Mouse (Mus musculus): Measurements from ENCODE around the gene Zmym3. TPM values are rescaled to one million over a fixed set of nuclear protein-coding genes. Genes with fewer than 3 reads are reported as not detected.
A peak's percentile ranks its signal among the peaks of the same experiment; 100 is the strongest.

Gene Zmym3
- polyA plus RNA-seq, 1 experiment from 2014 or later, result 44.4 TPM

DNA sequence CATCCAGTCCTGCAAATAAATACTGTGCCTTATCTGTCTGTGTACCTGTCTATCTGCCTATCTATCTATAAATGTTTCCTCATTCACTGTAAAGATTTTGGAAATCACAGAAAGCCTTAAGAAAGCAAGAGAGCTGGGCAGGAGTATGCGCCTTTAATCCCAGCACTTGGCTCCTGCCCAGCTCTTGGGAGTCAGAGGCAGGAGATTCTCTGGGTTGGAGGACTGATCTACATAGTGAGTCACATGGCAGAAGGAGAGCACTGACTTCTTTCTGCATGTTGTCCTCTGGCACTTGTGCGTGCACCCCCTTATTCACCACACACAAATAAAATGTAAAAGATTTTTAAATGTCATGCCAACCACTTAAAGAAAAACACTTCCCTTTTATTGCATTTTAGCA, 2.8 kb upstream of the Zmym3 start:
- Histone ChIP-seq H3K4me1 (ENCODE audit: control insufficient read depth, insufficient read depth, low read length) (peaks cover 2% of the 10 kb centered on the region; the same call in 1 of the 2 replicates), H3K4me2 (ENCODE audit: low read length) (no peak overlapping the region), H3K9me3 (replicated peaks; ENCODE audit: control insufficient read depth, low read length) (no peaks in the 10 kb centered on the region), H3K4me3 (ENCODE audit: low read depth, low read length) (no peak overlapping the region), H3K36me3 (ENCODE audit: control insufficient read depth, insufficient read depth, low read length) (no peaks in the 10 kb centered on the region), H3K9ac (ENCODE audit: low read length) (no peak overlapping the region), H3K27ac (ENCODE audit: low read depth, low read length) (no peak overlapping the region), H3K27me3 (replicated peaks; ENCODE audit: control insufficient read depth, insufficient read depth, low read length) (no peaks in the 10 kb centered on the region)
- DNase-seq (ENCODE audit: low spot score) (no peak), ATAC-seq (no peak)
- 87% methylated on average over 2 of the region's 2 CpGs for WGBS

DNA sequence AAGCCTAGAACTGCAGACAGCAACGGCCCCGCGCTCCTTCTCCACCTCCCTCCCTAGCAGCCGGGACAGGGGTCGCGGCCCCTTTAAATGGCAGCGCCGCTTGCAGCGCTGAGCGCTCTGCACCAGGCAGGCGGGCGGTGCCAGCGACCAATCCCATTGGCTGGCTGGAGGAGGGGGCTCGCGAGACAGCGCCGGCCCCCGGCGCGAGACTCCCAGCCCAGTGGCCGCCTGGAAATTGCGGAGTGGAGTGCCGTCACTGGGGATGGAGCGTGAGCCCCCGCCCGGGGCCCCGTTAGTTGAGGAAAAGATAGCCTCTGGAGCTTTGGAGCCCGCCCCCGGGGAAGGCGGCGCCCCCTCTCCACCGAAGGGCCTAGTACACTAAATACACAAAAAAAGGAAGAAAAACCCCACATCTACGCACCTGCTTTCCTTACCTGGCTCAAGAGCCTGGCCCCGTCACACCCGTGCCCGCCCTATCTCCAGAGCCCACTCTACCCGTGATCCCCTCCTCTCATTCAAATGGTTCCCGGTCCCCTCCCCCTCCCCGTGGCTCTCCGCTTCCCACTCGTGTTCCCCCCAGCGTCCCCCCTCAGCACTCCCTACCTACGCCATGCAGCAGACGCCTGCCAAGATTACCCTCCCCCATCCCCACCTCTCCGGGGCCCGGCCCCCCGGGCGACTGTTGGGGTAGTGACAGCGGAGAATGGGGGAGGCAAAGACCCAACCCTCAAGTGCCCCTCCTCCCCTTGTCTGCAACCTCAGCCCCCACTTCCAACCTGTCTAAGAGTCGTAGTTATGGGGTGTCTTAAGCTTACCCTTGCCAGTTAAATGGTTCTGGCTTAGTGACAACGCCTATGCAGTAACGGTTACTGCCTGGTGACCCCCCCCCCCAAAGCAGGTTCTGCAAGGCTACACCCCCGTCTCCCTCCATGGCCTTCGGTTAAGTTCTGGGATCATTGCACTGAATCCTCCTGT, 637 bp downstream of the Zmym3 start:
- WGBS, result 35% methylated on average over 50 of the region's 54 CpGs
- H3K9ac ChIP-seq (ENCODE audit: low read length), result peak overlapping the region; percentile 68
- peak overlapping the region; percentile 71 for H3K27ac ChIP-seq (ENCODE audit: low read depth, low read length)
- peak overlapping the region; percentile 50 for H3K4me3 ChIP-seq (ENCODE audit: low read depth, low read length)
- H3K4me1 ChIP-seq (ENCODE audit: control insufficient read depth, insufficient read depth, low read length), result peaks cover 2% of the 10 kb centered on the region; the same call in 1 of the 2 replicates
- 0 out of 2 replicates have a peak, but pooled peaks cover 6% of the 10 kb centered on the region for H3K36me3 ChIP-seq (ENCODE audit: control insufficient read depth, insufficient read depth, low read length)
- no peaks in the 10 kb centered on the region for H3K9me3 ChIP-seq (replicated peaks; ENCODE audit: control insufficient read depth, low read length)
- peak; percentile 94 for DNase-seq (ENCODE audit: low spot score)
- no peaks in the 10 kb centered on the region for H3K27me3 ChIP-seq (replicated peaks; ENCODE audit: control insufficient read depth, insufficient read depth, low read length)
- H3K4me2 ChIP-seq (ENCODE audit: low read length), result peak overlapping the region; percentile 58
- peak; percentile 98 for ATAC-seq

DNA sequence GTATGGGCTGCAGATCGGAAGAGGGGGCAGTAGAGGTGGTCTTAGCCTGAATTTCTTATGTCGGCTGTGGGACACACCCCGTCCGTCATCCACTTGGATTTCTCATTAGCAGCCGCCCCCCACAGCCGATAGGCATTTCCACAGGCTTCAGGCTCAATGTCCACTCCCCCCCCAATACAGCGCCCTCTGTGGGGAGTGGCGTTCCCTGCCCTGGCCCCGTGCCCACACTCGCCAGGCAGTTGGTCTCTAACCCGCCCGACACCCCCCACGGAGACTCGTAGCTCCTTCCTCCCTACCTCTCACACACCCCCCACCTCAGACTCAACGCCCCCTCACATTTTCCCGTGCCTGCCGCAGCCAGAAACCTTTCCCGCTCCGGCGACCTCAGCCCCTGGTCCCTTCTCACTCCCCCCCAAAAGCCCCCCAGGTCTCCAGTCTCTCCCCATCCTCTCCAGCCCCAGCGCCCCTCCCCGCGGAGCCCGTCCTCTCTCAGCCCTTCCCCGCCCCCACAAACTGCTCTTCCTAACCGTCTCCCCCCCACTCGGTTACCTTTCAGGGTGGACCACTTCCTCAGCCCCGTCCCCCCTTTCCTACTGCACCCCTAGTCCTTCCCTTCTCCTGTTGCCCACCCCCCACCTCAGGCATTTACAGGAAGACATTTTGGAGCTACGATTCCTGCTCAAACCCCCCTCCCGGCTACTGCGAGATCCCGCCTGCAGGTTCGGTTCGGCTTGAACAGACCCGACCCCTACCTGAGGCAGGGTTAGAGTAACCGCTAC, 1.5 kb downstream of the Zmym3 start:
- H3K27me3 ChIP-seq (replicated peaks; ENCODE audit: control insufficient read depth, insufficient read depth, low read length), result no peaks in the 10 kb centered on the region
- DNase-seq (ENCODE audit: low spot score), result peak; percentile 38
- H3K4me3 ChIP-seq (ENCODE audit: low read depth, low read length), result peak overlapping the region; percentile 50
- peaks cover 2% of the 10 kb centered on the region; the same call in 1 of the 2 replicates for H3K4me1 ChIP-seq (ENCODE audit: control insufficient read depth, insufficient read depth, low read length)
- peaks cover 11% of the 10 kb centered on the region; the same call in 1 of the 2 replicates for H3K36me3 ChIP-seq (ENCODE audit: control insufficient read depth, insufficient read depth, low read length)
- peak overlapping the region; percentile 66; the same call in 1 of the 2 replicates for H3K27ac ChIP-seq (ENCODE audit: low read depth, low read length)
- H3K4me2 ChIP-seq (ENCODE audit: low read length), result peak overlapping the region; percentile 58
- ATAC-seq, result peak; percentile 50
- peak overlapping the region; percentile 68 for H3K9ac ChIP-seq (ENCODE audit: low read length)
- no peaks in the 10 kb centered on the region for H3K9me3 ChIP-seq (replicated peaks; ENCODE audit: control insufficient read depth, low read length)
- 39% methylated on average over 32 of the region's 36 CpGs for WGBS

- no peaks in the 10 kb centered on the region for H3K9me3 ChIP-seq (replicated peaks; ENCODE audit: control insufficient read depth, low read length)
- WGBS, result 26% methylated on average over 11 of the region's 11 CpGs
- no peak for DNase-seq (ENCODE audit: low spot score)
- no peak overlapping the region for H3K27ac ChIP-seq (ENCODE audit: low read depth, low read length)
- H3K36me3 ChIP-seq (ENCODE audit: control insufficient read depth, insufficient read depth, low read length), result no peaks in the 10 kb centered on the region
- no peak overlapping the region for H3K4me2 ChIP-seq (ENCODE audit: low read length)
- ATAC-seq, result no peak
- H3K4me3 ChIP-seq (ENCODE audit: low read depth, low read length), result no peak overlapping the region
- H3K27me3 ChIP-seq (replicated peaks; ENCODE audit: control insufficient read depth, insufficient read depth, low read length), result peaks cover 4% of the 10 kb centered on the region; the same call in 1 of the 2 replicates
- no peak overlapping the region for H3K9ac ChIP-seq (ENCODE audit: low read length)
- no peaks in the 10 kb centered on the region for H3K4me1 ChIP-seq (ENCODE audit: control insufficient read depth, insufficient read depth, low read length)
These were observed 24.2 kb downstream of the Zmym3 start for GRCm38 (mm10) chrX:101396459-101396858.

GRCm38 (mm10) chrX:101394341-101394740, 26.3 kb downstream of the Zmym3 start:
- WGBS, result 75% methylated on average over 2 of the region's 2 CpGs

DNA sequence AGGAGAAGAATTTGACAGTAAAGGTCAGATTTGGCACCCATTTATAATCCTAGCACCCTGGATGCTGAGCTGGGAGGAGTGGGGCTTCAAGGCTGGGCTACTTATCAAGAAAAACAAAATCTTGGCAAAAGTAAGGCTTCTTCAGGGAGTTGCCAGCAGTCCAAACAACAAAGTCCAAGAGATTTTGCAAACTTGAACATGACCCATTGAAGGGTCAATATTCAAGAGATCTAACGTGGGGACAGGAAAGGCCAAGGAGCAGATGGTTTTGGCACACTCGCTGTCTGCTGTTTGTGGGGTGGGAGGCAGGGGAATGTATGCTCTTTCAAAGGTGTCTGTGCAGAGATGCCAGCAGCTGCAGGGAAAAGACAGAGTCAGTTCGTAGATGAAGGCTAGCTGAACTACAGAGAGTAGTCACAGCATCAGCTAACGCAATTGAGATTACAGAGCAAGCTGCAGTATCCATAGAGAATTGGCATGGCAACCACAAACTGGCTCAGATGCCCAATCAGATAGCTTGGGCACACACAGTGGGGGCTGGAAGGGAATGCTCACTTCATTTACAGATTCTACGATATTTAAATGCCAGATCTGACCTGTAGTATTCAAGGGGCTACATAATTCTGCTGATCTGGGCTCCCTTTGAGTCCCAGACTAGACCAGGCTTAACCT, 31.6 kb downstream of the Zmym3 start:
- no peaks in the 10 kb centered on the region for H3K36me3 ChIP-seq (ENCODE audit: control insufficient read depth, insufficient read depth, low read length)
- DNase-seq (ENCODE audit: low spot score) (peak; percentile 29), ATAC-seq (peak; percentile 68; the same call in 1 of the 2 replicates)
- no peaks in the 10 kb centered on the region for H3K9me3 ChIP-seq (replicated peaks; ENCODE audit: control insufficient read depth, low read length)
- H3K9ac ChIP-seq (ENCODE audit: low read length), result no peak overlapping the region
- no peak overlapping the region for H3K4me2 ChIP-seq (ENCODE audit: low read length)
- no peak overlapping the region for H3K4me3 ChIP-seq (ENCODE audit: low read depth, low read length)
- H3K27ac ChIP-seq (ENCODE audit: low read depth, low read length), result no peak overlapping the region; the same call in 1 of the 2 replicates
- WGBS, result 63% methylated on average over 5 of the region's 5 CpGs
- no peaks in the 10 kb centered on the region for H3K4me1 ChIP-seq (ENCODE audit: control insufficient read depth, insufficient read depth, low read length)
- H3K27me3 ChIP-seq (replicated peaks; ENCODE audit: control insufficient read depth, insufficient read depth, low read length), result 0 out of 2 replicates have a peak, but pooled peaks cover 3% of the 10 kb centered on the region

More at GRCm38 (mm10) chrX:101394341-101394740, 26.3 kb downstream of the Zmym3 start:
- ATAC-seq, result no peak
- no peak overlapping the region for H3K9ac ChIP-seq (ENCODE audit: low read length)
- H3K9me3 ChIP-seq (replicated peaks; ENCODE audit: control insufficient read depth, low read length), result no peaks in the 10 kb centered on the region
- no peak overlapping the region for H3K4me3 ChIP-seq (ENCODE audit: low read depth, low read length)
- no peaks in the 10 kb centered on the region for H3K4me1 ChIP-seq (ENCODE audit: control insufficient read depth, insufficient read depth, low read length)
- no peak overlapping the region for H3K4me2 ChIP-seq (ENCODE audit: low read length)
- H3K36me3 ChIP-seq (ENCODE audit: control insufficient read depth, insufficient read depth, low read length), result no peaks in the 10 kb centered on the region
- no peak for DNase-seq (ENCODE audit: low spot score)
- H3K27me3 ChIP-seq (replicated peaks; ENCODE audit: control insufficient read depth, insufficient read depth, low read length), result peaks cover 4% of the 10 kb centered on the region; the same call in 1 of the 2 replicates
- no peak overlapping the region for H3K27ac ChIP-seq (ENCODE audit: low read depth, low read length)

- Histone ChIP-seq H3K9me3 (replicated peaks; ENCODE audit: control insufficient read depth, low read length) (no peaks in the 10 kb centered on the region), H3K4me3 (ENCODE audit: low read depth, low read length) (no peak overlapping the region), H3K27me3 (replicated peaks; ENCODE audit: control insufficient read depth, insufficient read depth, low read length) (0 out of 2 replicates have a peak, but pooled peaks cover 14% of the 10 kb centered on the region), H3K36me3 (ENCODE audit: control insufficient read depth, insufficient read depth, low read length) (no peaks in the 10 kb centered on the region), H3K4me2 (ENCODE audit: low read length) (no peak overlapping the region), H3K27ac (ENCODE audit: low read depth, low read length) (no peak overlapping the region), H3K9ac (ENCODE audit: low read length) (no peak overlapping the region), H3K4me1 (ENCODE audit: control insufficient read depth, insufficient read depth, low read length) (no peaks in the 10 kb centered on the region)
- WGBS, result 58% methylated on average over 4 of the region's 4 CpGs
- ATAC-seq, result no peak
- DNase-seq (ENCODE audit: low spot score), result no peak
These were observed 34.4 kb downstream of the Zmym3 start for GRCm38 (mm10) chrX:101386222-101386621.

DNA sequence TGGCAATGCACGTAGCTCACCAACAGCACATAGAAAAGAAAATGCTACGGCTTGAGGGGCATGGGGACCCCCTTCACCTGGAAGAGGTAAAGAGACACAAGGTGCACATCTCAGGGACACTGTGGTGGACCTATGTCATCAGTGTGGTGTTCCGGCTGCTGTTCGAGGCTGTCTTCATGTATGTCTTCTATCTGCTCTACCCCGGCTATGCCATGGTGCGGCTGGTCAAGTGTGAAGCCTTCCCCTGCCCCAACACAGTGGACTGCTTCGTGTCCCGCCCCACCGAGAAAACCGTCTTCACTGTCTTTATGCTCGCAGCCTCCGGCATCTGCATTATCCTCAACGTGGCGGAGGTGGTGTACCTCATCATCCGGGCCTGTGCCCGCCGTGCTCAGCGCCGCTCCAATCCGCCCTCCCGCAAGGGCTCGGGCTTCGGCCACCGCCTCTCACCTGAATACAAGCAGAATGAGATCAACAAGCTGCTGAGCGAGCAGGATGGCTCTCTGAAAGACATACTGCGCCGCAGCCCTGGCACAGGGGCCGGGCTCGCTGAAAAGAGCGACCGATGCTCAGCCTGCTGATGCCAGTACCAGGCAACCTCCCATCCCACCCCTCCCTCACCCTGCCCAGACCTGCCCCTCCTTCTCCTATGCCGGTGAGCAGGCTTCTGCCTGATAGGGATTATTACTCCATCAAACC, 36.1 kb downstream of the Zmym3 start:
- H3K27ac ChIP-seq (ENCODE audit: low read depth, low read length), result no peak overlapping the region
- WGBS, result 37% methylated on average over 32 of the region's 32 CpGs
- peak overlapping the region; percentile 22; the same call in 1 of the 2 replicates for H3K4me3 ChIP-seq (ENCODE audit: low read depth, low read length)
- H3K27me3 ChIP-seq (replicated peaks; ENCODE audit: control insufficient read depth, insufficient read depth, low read length), result 0 out of 2 replicates have a peak, but pooled peaks cover 14% of the 10 kb centered on the region
- no peaks in the 10 kb centered on the region for H3K4me1 ChIP-seq (ENCODE audit: control insufficient read depth, insufficient read depth, low read length)
- H3K9ac ChIP-seq (ENCODE audit: low read length), result peak overlapping the region; percentile 43
- peak; percentile 57 for ATAC-seq
- H3K9me3 ChIP-seq (replicated peaks; ENCODE audit: control insufficient read depth, low read length), result no peaks in the 10 kb centered on the region
- DNase-seq (ENCODE audit: low spot score), result peak; percentile 5
- H3K36me3 ChIP-seq (ENCODE audit: control insufficient read depth, insufficient read depth, low read length), result no peaks in the 10 kb centered on the region
- H3K4me2 ChIP-seq (ENCODE audit: low read length), result peak overlapping the region; percentile 47
